Mouse (Mus musculus) midbrain, embryonic 10.5 days (tissue): Measurements from ENCODE around the gene Nsmce4a. TPM values are rescaled to one million over a fixed set of nuclear protein-coding genes. Genes with fewer than 3 reads are reported as not detected.
A peak's percentile ranks its signal among the peaks of the same experiment; 100 is the strongest.

Experiments
- DNase-seq: peaks from one replicate; pipeline ENCODE4 v3.0.0-alpha.2; 2017; ENCODE audit warnings: low spot score
- H3K27ac ChIP-seq: fragments of 300-500 bp; sonication (generic); replicated peaks from 2 replicates; pipeline ENCODE4 v1.5.1; 2016; ENCODE audit warnings: mild to moderate bottlenecking
- H3K27me3 ChIP-seq: fragments of 300-500 bp; sonication (generic); 2 replicates; pipeline ENCODE4 v1.6.1; 2016; ENCODE audit warnings: low read depth, mild to moderate bottlenecking; ENCODE audit not compliant: poor library complexity, severe bottlenecking
- H3K36me3 ChIP-seq: fragments of 300-500 bp; sonication (generic); 2 replicates; pipeline ENCODE4 v1.6.1; 2016; ENCODE audit warnings: mild to moderate bottlenecking, moderate library complexity
- H3K4me1 ChIP-seq: fragments of 300-500 bp; sonication (generic); 2 replicates; pipeline ENCODE4 v1.6.1; 2016
- H3K4me3 ChIP-seq: fragments of 300-500 bp; sonication (generic); 2 replicates; pipeline ENCODE4 v1.5.1; 2016; ENCODE audit warnings: mild to moderate bottlenecking, moderate library complexity
- H3K9me3 ChIP-seq: fragments of 300-500 bp; sonication (generic); replicated peaks from 2 replicates; pipeline ENCODE4 v1.6.1; 2016; ENCODE audit warnings: mild to moderate bottlenecking
- WGBS: fragments of 180-500 bp; shearing (Covaris S2); methylation state at CpG from one replicate; pipeline ENCODE4 v1.1.7; 2016; 5-methylcytosine and 5-hydroxymethylcytosine counted together
- polyA plus RNA-seq: library from polyadenylated mRNA; unstranded; fragments of >200 nt; fragmentation: Nextera tagmentation; extraction: Ambion mirVana; gene quantifications from 2 replicates; pipeline ENCODE4 v1.2.1, GENCODE M21; 2016

Nsmce4a gene
- polyA plus RNA-seq, 1 experiment from 2014 or later, result 203 TPM

- Histone ChIP-seq H3K27me3 (no peaks in the 10 kb centered on the region), H3K4me1 (peaks cover 19% of the 10 kb centered on the region), H3K4me3 (no peak overlapping the region), H3K36me3 (no peaks in the 10 kb centered on the region), H3K9me3 (no peaks in the 10 kb centered on the region), H3K27ac (no peak overlapping the region)
- WGBS, result 95% methylated on average over 10 of the region's 10 CpGs
- DNase-seq, result no peak
Measured at GRCm38 (mm10) chr7:130573746-130574145, 828 bp upstream of the Nsmce4a start.

DNA sequence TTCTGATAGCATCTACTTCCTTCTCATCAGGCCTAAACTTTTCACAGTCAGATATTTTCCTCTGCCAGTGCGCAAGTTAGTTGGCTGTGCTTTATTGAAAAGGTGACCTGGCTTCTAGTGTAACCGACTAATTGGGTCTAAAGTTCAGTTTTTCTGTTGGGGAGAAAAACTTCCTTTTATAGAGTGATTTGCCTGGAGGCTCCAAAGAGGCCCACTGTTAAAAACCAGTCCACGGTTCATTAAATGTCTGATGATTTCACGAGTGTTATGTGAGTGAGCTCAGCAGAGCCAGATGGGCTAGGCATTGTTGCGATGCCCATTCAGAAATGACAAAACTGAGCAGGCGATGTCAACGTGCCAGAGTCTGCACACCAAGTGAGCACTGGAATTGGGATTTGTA is 2.4 kb downstream of the Nsmce4a start:
- Histone ChIP-seq H3K4me3 (no peak overlapping the region), H3K36me3 (no peaks in the 10 kb centered on the region), H3K9me3 (no peaks in the 10 kb centered on the region), H3K27me3 (no peaks in the 10 kb centered on the region), H3K27ac (no peak overlapping the region), H3K4me1 (peaks cover 12% of the 10 kb centered on the region)
- WGBS, result 77% methylated on average over 7 of the region's 7 CpGs
- no peak for DNase-seq

- WGBS, result 81% methylated on average over 9 of the region's 9 CpGs
- Histone ChIP-seq H3K4me3 (no peak overlapping the region), H3K27me3 (no peaks in the 10 kb centered on the region), H3K36me3 (no peaks in the 10 kb centered on the region), H3K4me1 (peaks cover 3% of the 10 kb centered on the region), H3K27ac (no peak overlapping the region), H3K9me3 (no peaks in the 10 kb centered on the region)
- DNase-seq, result no peak
Measured at GRCm38 (mm10) chr7:130568783-130569436, 4.0 kb downstream of the Nsmce4a start.

DNA sequence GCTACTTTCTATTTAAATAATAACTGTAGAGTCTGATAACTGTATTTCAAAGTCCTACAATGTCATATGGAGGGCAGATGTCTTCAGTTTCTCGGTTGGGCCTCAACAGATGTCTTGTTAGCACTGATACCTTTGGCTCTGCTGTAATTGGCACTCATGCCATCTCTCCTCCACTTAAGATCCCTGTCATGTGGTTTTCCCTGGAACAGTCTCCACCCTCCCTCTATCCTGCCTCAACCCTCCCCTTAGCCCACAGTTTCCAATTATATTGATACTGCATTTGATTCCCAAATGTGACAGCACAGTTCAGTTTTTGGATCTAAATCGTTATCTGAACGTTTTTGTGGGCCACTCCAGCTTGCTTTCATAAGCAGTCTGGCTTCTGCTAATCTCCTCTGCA is 8.3 kb downstream of the Nsmce4a start:
- 73% methylated on average over 3 of the region's 3 CpGs for WGBS
- Histone ChIP-seq H3K36me3 (no peaks in the 10 kb centered on the region), H3K4me3 (no peak overlapping the region), H3K27me3 (no peaks in the 10 kb centered on the region), H3K4me1 (no peaks in the 10 kb centered on the region; the same call in 1 of the 2 replicates), H3K27ac (no peak overlapping the region), H3K9me3 (no peaks in the 10 kb centered on the region)
- no peak for DNase-seq

GRCm38 (mm10) chr7:130563880-130564279 is 9.0 kb downstream of the Nsmce4a start:
- H3K27me3 ChIP-seq, result no peaks in the 10 kb centered on the region
- no peak for DNase-seq
- H3K4me1 ChIP-seq, result no peaks in the 10 kb centered on the region
- H3K27ac ChIP-seq, result no peak overlapping the region
- H3K4me3 ChIP-seq, result no peak overlapping the region
- H3K36me3 ChIP-seq, result no peaks in the 10 kb centered on the region
- H3K9me3 ChIP-seq, result no peaks in the 10 kb centered on the region
- 78% methylated on average over 4 of the region's 4 CpGs for WGBS

DNA sequence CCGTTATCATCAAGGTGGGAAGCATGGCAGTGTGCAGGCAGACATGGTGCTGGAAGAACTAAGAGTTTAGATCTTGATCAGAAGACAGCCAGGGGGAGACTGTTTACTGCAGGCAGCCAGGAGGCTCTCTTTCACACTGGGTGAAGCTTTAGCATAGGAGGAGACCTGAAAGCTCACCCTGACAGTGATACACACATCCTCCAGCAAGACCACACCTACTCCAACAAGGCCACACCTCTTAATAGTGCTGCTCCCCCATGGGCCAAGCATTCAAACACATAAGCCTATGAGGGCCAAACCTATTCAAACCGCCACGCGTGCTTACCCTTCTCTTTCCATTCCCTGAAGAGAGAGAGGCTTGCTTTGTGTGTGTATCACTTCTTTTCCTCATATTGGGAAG is 9.6 kb downstream of the Nsmce4a start:
- WGBS, result 91% methylated on average over 4 of the region's 4 CpGs
- no peaks in the 10 kb centered on the region for H3K9me3 ChIP-seq

DNA sequence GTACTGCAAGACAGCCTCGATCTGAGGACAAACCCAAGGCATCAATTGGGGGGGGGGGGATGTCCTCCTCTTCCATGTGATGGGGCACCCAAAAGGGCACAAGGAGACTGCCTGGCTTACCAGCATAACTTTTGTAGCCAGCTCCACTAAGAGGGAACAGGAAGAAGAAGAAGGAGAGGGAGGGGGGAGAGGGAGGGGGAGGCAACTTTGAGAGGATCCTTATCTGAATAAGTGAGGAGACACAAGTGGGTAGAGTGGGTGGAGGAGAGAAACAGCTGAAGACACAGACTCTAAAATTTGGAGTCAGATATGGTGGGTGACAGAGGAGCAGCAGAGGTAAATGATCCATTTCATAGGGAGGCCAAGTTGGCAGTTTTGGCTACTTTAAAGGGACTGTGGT is 12.0 kb downstream of the Nsmce4a start:
- H3K27ac ChIP-seq, result no peak overlapping the region
- H3K4me1 ChIP-seq, result no peaks in the 10 kb centered on the region
- H3K4me3 ChIP-seq, result no peak overlapping the region
- H3K36me3 ChIP-seq, result no peaks in the 10 kb centered on the region
- WGBS, result 85% methylated on average over 1 of the region's 1 CpGs
- no peak for DNase-seq
- H3K27me3 ChIP-seq, result no peaks in the 10 kb centered on the region
- no peaks in the 10 kb centered on the region for H3K9me3 ChIP-seq

More for the DNA sequence above, 9.6 kb downstream of the Nsmce4a start:
- no peaks in the 10 kb centered on the region for H3K4me1 ChIP-seq
- no peak overlapping the region for H3K27ac ChIP-seq
- H3K36me3 ChIP-seq, result no peaks in the 10 kb centered on the region
- H3K27me3 ChIP-seq, result no peaks in the 10 kb centered on the region
- no peak for DNase-seq
- H3K4me3 ChIP-seq, result no peak overlapping the region

GRCm38 (mm10) chr7:130558592-130558991 is 14.3 kb downstream of the Nsmce4a start:
- no peak overlapping the region for H3K27ac ChIP-seq
- 77% methylated on average over 4 of the region's 4 CpGs for WGBS

DNA sequence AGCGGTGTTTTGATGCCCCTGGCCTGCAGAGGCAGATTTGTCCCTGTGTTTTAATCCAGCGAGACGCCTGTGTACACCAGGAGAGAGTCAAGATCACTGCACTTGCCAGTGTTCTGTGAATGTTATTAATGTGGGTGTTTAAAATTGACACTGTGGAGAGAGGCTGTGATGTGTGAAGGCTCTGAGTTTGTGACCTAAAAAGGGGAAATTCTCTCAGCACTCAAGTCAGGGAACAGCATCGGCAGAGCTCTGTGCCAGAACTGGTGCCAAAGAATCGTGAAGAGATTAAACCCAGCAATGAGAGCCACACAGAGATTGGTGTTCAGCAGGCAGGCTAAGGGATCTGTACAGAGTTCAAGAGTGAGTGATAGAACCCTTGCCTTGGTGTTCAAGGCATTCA is 17.3 kb downstream of the Nsmce4a start:
- Histone ChIP-seq H3K4me1 (peaks cover 14% of the 10 kb centered on the region), H3K27ac (no peak overlapping the region), H3K9me3 (no peaks in the 10 kb centered on the region), H3K4me3 (no peak overlapping the region), H3K36me3 (no peaks in the 10 kb centered on the region), H3K27me3 (0 out of 2 replicates have a peak, but pooled peaks cover 10% of the 10 kb centered on the region)
- DNase-seq, result no peak
- 81% methylated on average over 5 of the region's 5 CpGs for WGBS

More at GRCm38 (mm10) chr7:130558592-130558991, 14.3 kb downstream of the Nsmce4a start:
- no peak for DNase-seq
- peaks cover 9% of the 10 kb centered on the region for H3K4me1 ChIP-seq
- no peaks in the 10 kb centered on the region for H3K9me3 ChIP-seq
- H3K4me3 ChIP-seq, result no peak overlapping the region
- H3K36me3 ChIP-seq, result no peaks in the 10 kb centered on the region
- 0 out of 2 replicates have a peak, but pooled peaks cover 10% of the 10 kb centered on the region for H3K27me3 ChIP-seq

- Histone ChIP-seq H3K9me3 (no peaks in the 10 kb centered on the region), H3K4me1 (peaks cover 14% of the 10 kb centered on the region), H3K27me3 (0 out of 2 replicates have a peak, but pooled peaks cover 10% of the 10 kb centered on the region), H3K4me3 (no peak overlapping the region), H3K36me3 (no peaks in the 10 kb centered on the region), H3K27ac (no peak overlapping the region)
- DNase-seq, result no peak
- 79% methylated on average over 4 of the region's 4 CpGs for WGBS
Measured at GRCm38 (mm10) chr7:130553321-130553720, 19.6 kb downstream of the Nsmce4a start.

- Histone ChIP-seq H3K36me3 (no peaks in the 10 kb centered on the region), H3K27me3 (0 out of 2 replicates have a peak, but pooled peaks cover 10% of the 10 kb centered on the region), H3K4me3 (no peak overlapping the region), H3K9me3 (no peaks in the 10 kb centered on the region), H3K27ac (peak overlapping the region; percentile 49; the same call in 1 of the 2 replicates), H3K4me1 (peaks cover 14% of the 10 kb centered on the region)
- 66% methylated on average over 5 of the region's 5 CpGs for WGBS
- no peak for DNase-seq
Measured at GRCm38 (mm10) chr7:130552780-130553179, 20.1 kb downstream of the Nsmce4a start.

- Histone ChIP-seq H3K9me3 (0 out of 2 replicates have a peak, but pooled peaks cover 4% of the 10 kb centered on the region), H3K4me1 (peaks cover 21% of the 10 kb centered on the region), H3K36me3 (peaks cover 30% of the 10 kb centered on the region), H3K27ac (peak overlapping the region; percentile 99), H3K27me3 (no peaks in the 10 kb centered on the region), H3K4me3 (peak overlapping the region; percentile 85)
- DNase-seq, result no peak
- 86% methylated on average over 12 of the region's 12 CpGs for WGBS
Measured at GRCm38 (mm10) chr7:130547635-130548175, 25.2 kb downstream of the Nsmce4a start.

- peaks cover 37% of the 10 kb centered on the region for H3K36me3 ChIP-seq
- H3K4me3 ChIP-seq, result peak overlapping the region; percentile 85
- H3K4me1 ChIP-seq, result peaks cover 19% of the 10 kb centered on the region
- H3K9me3 ChIP-seq, result 0 out of 2 replicates have a peak, but pooled peaks cover 4% of the 10 kb centered on the region
- no peaks in the 10 kb centered on the region for H3K27me3 ChIP-seq
- peak; percentile 94 for DNase-seq
- peak overlapping the region; percentile 99 for H3K27ac ChIP-seq
- under 1% methylated on average over 84 of the region's 84 CpGs for WGBS
Measured at GRCm38 (mm10) chr7:130546791-130547484, 26.0 kb downstream of the Nsmce4a start.
